8 mouse cellular contexts compared by ENCODE assay signal in genomic region chr14:50799502-50800259, GRCm38 (mm10). TPM values are rescaled to one million over a fixed set of nuclear protein-coding genes. Genes with fewer than 3 reads are reported as not detected.
DNase-seq lines count a peak whose midpoint lies in the region; ATAC-seq and TF ChIP-seq lines count a peak whose summit lies in the region.

No protein-coding gene starts in this region.

- TF ChIP-seq EP300 in MEL (IDR thresholded peaks at IDR 0.05; ENCODE audit: low read depth in 1 of 2, low read length in 2 of 2): no peak

- H3K9ac ChIP-seq in MEL (ENCODE audit: control insufficient read depth, low read depth, low read length, poor library complexity, severe bottlenecking): peak overlapping the region; percentile 62
- H3K9ac ChIP-seq in midbrain, embryonic 14.5 days (replicated peaks; ENCODE audit: low read length): no peak overlapping the region

- H3K4me3 ChIP-seq in gastrocnemius, adult 2 months: no peak overlapping the region
- H3K4me3 ChIP-seq in MEL (ENCODE audit: control insufficient read depth in 1 of 2, insufficient read depth in 1 of 2, low read depth in 2 of 2, low read length in 2 of 2): peak overlapping the region; percentile 7 to 24; a peak in 3 of 4 replicates
- no peak overlapping the region for H3K4me3 ChIP-seq in cortical plate, adult 2 months (ENCODE audit: insufficient read depth, low read length)
- no peak overlapping the region for H3K4me3 ChIP-seq in left cerebral cortex, adult 2 months
- no peak overlapping the region for H3K4me3 ChIP-seq in midbrain, embryonic 14.5 days (replicated peaks; ENCODE audit: low read depth, low read length)

- H3K36me3 ChIP-seq in MEL (ENCODE audit: control insufficient read depth in 1 of 2, insufficient read depth in 2 of 2, low read length in 2 of 2): peaks cover 17 to 29% of the 10 kb centered on the region in 2 experiments
- no peaks in the 10 kb centered on the region for H3K36me3 ChIP-seq in midbrain, embryonic 14.5 days (ENCODE audit: control insufficient read depth, insufficient read depth, low read length)

- peak; percentile 59 to 75; a peak in 3 of 4 replicates for ATAC-seq in hematopoietic stem cell, adult 5-6 weeks (replicated peaks in 1 of 2; ENCODE audit: insufficient read depth in 1 of 2, low FRiP score in 2 of 2, low TSS enrichment in 1 of 2, low read depth in 1 of 2, poor library complexity in 2 of 2, severe bottlenecking in 2 of 2)
- ATAC-seq in midbrain, embryonic 14.5 days (ENCODE audit: low FRiP score, low TSS enrichment): no peak; the same call in 1 of the 2 replicates

- TF ChIP-seq RAD21 in MEL (IDR thresholded peaks at IDR 0.05; ENCODE audit: low read depth, low read length): no peak

- TF ChIP-seq POLR2A in MEL (IDR thresholded peaks at IDR 0.05; ENCODE audit: control insufficient read depth in 1 of 2, insufficient read depth in 1 of 2, low read depth in 1 of 2, low read length in 2 of 2, poor library complexity in 1 of 2): peak in 1 of 2 experiments; percentile 8; a peak in 1 of 4 replicates
- no peak for TF ChIP-seq POLR2A in cortical plate, adult 2 months (IDR thresholded peaks at IDR 0.05; ENCODE audit: extremely low read depth, insufficient read depth, low read length)

- H3K9me3 ChIP-seq in MEL (replicated peaks; ENCODE audit: insufficient read depth, low read length): no peaks in the 10 kb centered on the region
- H3K9me3 ChIP-seq in midbrain, embryonic 14.5 days (ENCODE audit: control insufficient read depth, low read length): no peaks in the 10 kb centered on the region

- TF ChIP-seq CTCF in gastrocnemius, adult 2 months (IDR thresholded peaks at IDR 0.05): peak; percentile 81
- TF ChIP-seq CTCF in MEL (IDR thresholded peaks at IDR 0.05 in 2 of 3, conservative IDR thresholded peaks at IDR 0.05 in 1 of 3; ENCODE audit: control insufficient read depth in 1 of 3, insufficient read depth in 1 of 3, low read depth in 2 of 3, low read length in 3 of 3, poor library complexity in 1 of 3, severe bottlenecking in 1 of 3): peak in 1 of 3 experiments; percentile 38; a peak in 2 of 6 replicates
- peak; percentile 22; the same call in 1 of the 2 replicates for TF ChIP-seq CTCF in cortical plate, adult 2 months (IDR thresholded peaks at IDR 0.05; ENCODE audit: extremely low read depth, insufficient read depth, low read length)
- peak; percentile 84 for TF ChIP-seq CTCF in left cerebral cortex, adult 2 months (IDR thresholded peaks at IDR 0.05)

- H3K27ac ChIP-seq in gastrocnemius, adult 2 months: peak overlapping the region; percentile 20; the same call in 1 of the 2 replicates
- peak overlapping the region; percentile 38 for H3K27ac ChIP-seq in MEL (ENCODE audit: control insufficient read depth, low read depth, low read length)
- H3K27ac ChIP-seq in cortical plate, adult 2 months (ENCODE audit: insufficient read depth, low read length): no peak overlapping the region
- H3K27ac ChIP-seq in left cerebral cortex, adult 2 months: no peak overlapping the region
- no peak overlapping the region for H3K27ac ChIP-seq in midbrain, embryonic 14.5 days (replicated peaks; ENCODE audit: low read depth, low read length)

- no peaks in the 10 kb centered on the region for H3K27me3 ChIP-seq in MEL (ENCODE audit: control insufficient read depth in 1 of 2, insufficient read depth in 2 of 2, low read length in 2 of 2)
- H3K27me3 ChIP-seq in midbrain, embryonic 14.5 days (ENCODE audit: control insufficient read depth, insufficient read depth, low read length): no peaks in the 10 kb centered on the region

- no peak overlapping the region for H3K4me2 ChIP-seq in midbrain, embryonic 14.5 days (ENCODE audit: low read length)

- peak; percentile 21 for DNase-seq in gastrocnemius, adult 2 months
- no peak for DNase-seq in gastrocnemius, postnatal 14 days
- DNase-seq in MEL (ENCODE audit: low read depth, low spot score): peak; percentile 83
- DNase-seq in left cerebral cortex, adult 2 months (ENCODE audit: extremely low spot score in 1 of 2, low spot score in 2 of 2): peak in 1 of 2 experiments; percentile 29
- peak; percentile 86 for DNase-seq in midbrain, embryonic 14.5 days
- peak; percentile 44 for DNase-seq in thymus, postnatal 14 days

- 4% methylated on average over 3 of the region's 3 CpGs for WGBS in midbrain, embryonic 14.5 days

- intact Hi-C loops in gastrocnemius, adult 2 months (cut with DNase I): loop anchor here (1.0 kb wide), 1 partner anchor 264 kb away; no protein-coding TSS in a partner anchor
- intact Hi-C loops in gastrocnemius, postnatal 14 days (cut with DNase I; ENCODE audit: low total_unique reads): loop anchor here (5.0 to 10.0 kb wide), 3 partner anchors 133 to 295 kb away; partner anchors contain the start of genes Ang, Pip4p1, Pnp and Rnase4
- intact Hi-C loops in left cerebral cortex, adult 2 months (cut with DNase I): loop anchor here (1.0 to 2.0 kb wide), 2 partner anchors 264 to 299 kb away; no protein-coding TSS in a partner anchor

- H3K4me1 ChIP-seq in MEL (ENCODE audit: control insufficient read depth in 1 of 2, insufficient read depth in 2 of 2, low read length in 2 of 2): peaks cover 0 to 10% of the 10 kb centered on the region in 2 experiments; a peak in 2 of 4 replicates
- H3K4me1 ChIP-seq in cortical plate, adult 2 months (ENCODE audit: control insufficient read depth, insufficient read depth, low read length): no peaks in the 10 kb centered on the region
- H3K4me1 ChIP-seq in midbrain, embryonic 14.5 days (ENCODE audit: control insufficient read depth, insufficient read depth, low read length): no peaks in the 10 kb centered on the region

- peaks cover 48% of the 10 kb centered on the region for H3K79me2 ChIP-seq in MEL (ENCODE audit: control insufficient read depth, insufficient read depth, low read length, poor library complexity)

TF ChIP-seq in MEL, 35 proteins besides CTCF, POLR2A, EP300 and RAD21:
- TF ChIP-seq POLR2AphosphoS2 (IDR thresholded peaks at IDR 0.05; ENCODE audit: low read length) (no peak), BHLHE40 (IDR thresholded peaks at IDR 0.05; ENCODE audit: borderline replicate concordance, low read depth, low read length) (no peak), GATA1 (IDR thresholded peaks at IDR 0.05; ENCODE audit: low read depth, low read length) (no peak), NRF1 (IDR thresholded peaks at IDR 0.05; ENCODE audit: insufficient read depth, low read depth, low read length, poor library complexity, severe bottlenecking) (no peak), MAFK (IDR thresholded peaks at IDR 0.05; ENCODE audit: borderline replicate concordance, low read depth, low read length) (no peak)

RNA-seq across cellular contexts. Expression of gene Ccnb1ip1, which starts 7.9 kb away (rescaled TPM):
- total RNA-seq in gastrocnemius, adult 2 months (2021): not detected
- under 1 TPM in 1 of 2 experiments, not detected in 1; 0.72 TPM for total RNA-seq in gastrocnemius, postnatal 14 days (2021)
- total RNA-seq in MEL (2012; rRNA removed): 23.3 and 28.3 TPM in 2 replicates
- 10 to 100 TPM in 1 of 2 experiments, not detected in 1; 27.6 TPM for polyA plus RNA-seq in MEL (2012; ENCODE audit: insufficient read depth in 1 of 2, insufficient read length in 2 of 2, low read depth in 1 of 2, low replicate concordance in 2 of 2, missing spikeins in 1 of 2)
- polyA plus RNA-seq in cortical plate, adult 2 months (2012; rRNA removed): not detected in 2 replicates
- not detected in 2 replicates for total RNA-seq in hematopoietic stem cell, adult 5-6 weeks (2017)
- not detected for total RNA-seq in left cerebral cortex, adult 2 months (2021)
- polyA plus RNA-seq in midbrain, embryonic 14.5 days (2014; fragmentation: Nextera tagmentation; extraction: Ambion mirVana): 0.15 TPM in 1 of 2 replicates, not detected in the other

RNA-seq across cellular contexts. Expression of gene Parp2, which starts 8.0 kb away (rescaled TPM):
- total RNA-seq in gastrocnemius, adult 2 months (2021): 10 to 100 TPM; 10.2 TPM
- 1 to 10 TPM; 9.3 to 10.0 TPM for total RNA-seq in gastrocnemius, postnatal 14 days (2021)
- total RNA-seq in MEL (2012; rRNA removed): 65.6 and 81.1 TPM in 2 replicates
- 10 to 100 TPM in 1 of 2 experiments, not detected in 1; 83.2 TPM for polyA plus RNA-seq in MEL (2012; ENCODE audit: insufficient read depth in 1 of 2, insufficient read length in 2 of 2, low read depth in 1 of 2, low replicate concordance in 2 of 2, missing spikeins in 1 of 2)
- 49.2 and 58.6 TPM in 2 replicates for polyA plus RNA-seq in cortical plate, adult 2 months (2012; rRNA removed)
- 91.4 and 97.5 TPM in 2 replicates for total RNA-seq in hematopoietic stem cell, adult 5-6 weeks (2017)
- total RNA-seq in left cerebral cortex, adult 2 months (2021): 10 to 100 TPM; 25.8 to 27.1 TPM
- 47.9 and 51.2 TPM in 2 replicates for polyA plus RNA-seq in midbrain, embryonic 14.5 days (2014; fragmentation: Nextera tagmentation; extraction: Ambion mirVana)

RNA-seq across cellular contexts. Expression of gene Ttc5, which starts 14.4 kb away (rescaled TPM):
- total RNA-seq in gastrocnemius, adult 2 months (2021): 1 to 10 TPM; 6.2 to 6.4 TPM
- 10 to 100 TPM; 12.0 to 12.3 TPM for total RNA-seq in gastrocnemius, postnatal 14 days (2021)
- total RNA-seq in MEL (2012; rRNA removed): 22.7 and 24.2 TPM in 2 replicates
- 10 to 100 TPM in 1 of 2 experiments, not detected in 1; 28.1 TPM for polyA plus RNA-seq in MEL (2012; ENCODE audit: insufficient read depth in 1 of 2, insufficient read length in 2 of 2, low read depth in 1 of 2, low replicate concordance in 2 of 2, missing spikeins in 1 of 2)
- polyA plus RNA-seq in cortical plate, adult 2 months (2012; rRNA removed): 59.4 and 63.3 TPM in 2 replicates
- 38.0 and 55.2 TPM in 2 replicates for total RNA-seq in hematopoietic stem cell, adult 5-6 weeks (2017)
- total RNA-seq in left cerebral cortex, adult 2 months (2021): 10 to 100 TPM; 50.8 to 62.1 TPM
- 133 and 138 TPM in 2 replicates for polyA plus RNA-seq in midbrain, embryonic 14.5 days (2014; fragmentation: Nextera tagmentation; extraction: Ambion mirVana)

RNA-seq across cellular contexts. Expression of gene Olfr749, which starts 54.8 kb away (rescaled TPM):
- total RNA-seq in gastrocnemius, adult 2 months (2021): not detected
- total RNA-seq in gastrocnemius, postnatal 14 days (2021): not detected
- not detected in 2 replicates for total RNA-seq in MEL (2012; rRNA removed)
- not detected for polyA plus RNA-seq in MEL (2012; ENCODE audit: insufficient read depth in 1 of 2, insufficient read length in 2 of 2, low read depth in 1 of 2, low replicate concordance in 2 of 2, missing spikeins in 1 of 2)
- polyA plus RNA-seq in cortical plate, adult 2 months (2012; rRNA removed): not detected in 2 replicates
- not detected in 2 replicates for total RNA-seq in hematopoietic stem cell, adult 5-6 weeks (2017)
- total RNA-seq in left cerebral cortex, adult 2 months (2021): not detected
- not detected in 2 replicates for polyA plus RNA-seq in midbrain, embryonic 14.5 days (2014; fragmentation: Nextera tagmentation; extraction: Ambion mirVana)

Comparison
In these comparisons a context has a peak if more than half of its experiments do, and no peak if none do; other contexts are left out.
1. H3K27ac ChIP-seq: peak in gastrocnemius, adult 2 months (single experiment) and MEL (single experiment); none in cortical plate, adult 2 months (single experiment), left cerebral cortex, adult 2 months (single experiment) and midbrain, embryonic 14.5 days (single experiment).
2. H3K4me3 ChIP-seq: peak in MEL (2 of 2); none in gastrocnemius, adult 2 months (single experiment), cortical plate, adult 2 months (single experiment), left cerebral cortex, adult 2 months (single experiment) and midbrain, embryonic 14.5 days (single experiment).
3. RNA of gene Ccnb1ip1, which starts 7.9 kb away (total RNA-seq): 23.3 to 28.3 TPM in MEL; 0.72 TPM in gastrocnemius, postnatal 14 days, not detected in left cerebral cortex, adult 2 months, not detected in gastrocnemius, adult 2 months and not detected in hematopoietic stem cell, adult 5-6 weeks; every median in the first group is over 10 times any median in the second.